Mouse (Mus musculus) layer of hippocampus, adult 18-20 months (tissue): ENCODE measurements around the gene Rnf123. TPM values are rescaled to one million over a fixed set of nuclear protein-coding genes. Genes with fewer than 3 reads are reported as not detected.
"Not testable (repeated sequence)": the region's sequence is repeated elsewhere in the genome, so short reads cannot be mapped to it uniquely, and the experiment has no call there.

Source experiments
- DNase-seq, 2 experiments: peaks; one replicate each; pipeline ENCODE4 v3.0.0; 2022; ENCODE audit warnings: low spot score in 2 of 2
- microRNA-seq, 2 experiments: library from miRNA; unstranded; fragments of <30 nt; microRNA quantifications; one replicate each; pipeline ENCODE4 v1.2.0; 2021
- total RNA-seq, 2 experiments: library from RNA; stranded (reverse); gene quantifications; 2 replicates each; pipeline ENCODE4 v1.2.3; 2021

Gene Rnf123
- total RNA-seq, 2 experiments from 2014 or later: 87.8 to 104 TPM

GRCm38 (mm10) chr9:108044751-108045492 is 38.2 kb downstream of the Rnf123 start:
- DNase-seq: no peak

- DNase-seq: no peak
Measured at GRCm38 (mm10) chr9:108035331-108036156, 47.6 kb downstream of the Rnf123 start.

GRCm38 (mm10) chr9:108032126-108032525 is 51.0 kb downstream of the Rnf123 start:
- DNase-seq: no peak

GRCm38 (mm10) chr9:108027867-108028266 is 55.3 kb downstream of the Rnf123 start:
- DNase-seq: no peak

GRCm38 (mm10) chr9:108026584-108026983 is 56.6 kb downstream of the Rnf123 start:
- no peak for DNase-seq

GRCm38 (mm10) chr9:108023216-108023615 is 59.9 kb downstream of the Rnf123 start:
- no peak for DNase-seq

- DNase-seq: no peak
Measured at GRCm38 (mm10) chr9:108020741-108021140, 62.4 kb downstream of the Rnf123 start.

GRCm38 (mm10) chr9:108017127-108017526 is 66.0 kb downstream of the Rnf123 start:
- no peak for DNase-seq

GRCm38 (mm10) chr9:108013577-108013976 is 69.6 kb downstream of the Rnf123 start:
- not testable (repeated sequence) for DNase-seq

GRCm38 (mm10) chr9:108010385-108010784 is 72.8 kb downstream of the Rnf123 start:
- no peak for DNase-seq

GRCm38 (mm10) chr9:108008041-108008440 is 75.1 kb downstream of the Rnf123 start:
- DNase-seq: no peak

GRCm38 (mm10) chr9:108003531-108003890 is 79.6 kb downstream of the Rnf123 start:
- DNase-seq: peak in 1 of 2 experiments; percentile 25

- DNase-seq: no peak
Measured at GRCm38 (mm10) chr9:108002778-108003530, 80.2 kb downstream of the Rnf123 start.

GRCm38 (mm10) chr9:108001922-108002770 is 81.0 kb downstream of the Rnf123 start, which contains the start of gene Ip6k1:
Gene Ip6k1, plus strand, starts transcription at chr9:108002501.
- DNase-seq: peak; percentile 100

Small RNAs within 50 kb of the gene (microRNA-seq; reads per million reads assigned to microRNA genes)
- 0 reads per million in 2 experiments for gene Gm47303
- 0 reads per million in 2 experiments for gene Mir7088

Other genes with a start within 250 kb of the Rnf123 start
- 10 to 100 TPM; 52.3 to 59.6 TPM for gene Rbm6, start 210.1 kb downstream of the Rnf123 start, total RNA-seq
- gene Mon1a, start 195.2 kb downstream of the Rnf123 start, total RNA-seq: 10 to 100 TPM; 25.9 to 27.4 TPM
- 1 to 10 TPM; 1.9 TPM for gene Mst1r, start 176.5 kb downstream of the Rnf123 start, total RNA-seq
- gene Actl11, start 154.9 kb downstream of the Rnf123 start, total RNA-seq: not detected
- gene Camkv, start 147.7 kb downstream of the Rnf123 start, total RNA-seq: 100 to 1,000 TPM; 554 to 575 TPM
- gene Traip, start 133.2 kb downstream of the Rnf123 start, total RNA-seq: 10 to 100 TPM; 17.1 to 18.9 TPM
- 1 to 10 TPM; 5.1 to 5.9 TPM for gene Uba7, start 107.8 kb downstream of the Rnf123 start, total RNA-seq
- gene Gm20661, start 100.3 kb downstream of the Rnf123 start, total RNA-seq: 1 to 10 TPM; 2.0 TPM
- 10 to 100 TPM; 10.7 to 14.7 TPM for gene Inka1, start 97.5 kb downstream of the Rnf123 start, total RNA-seq
- 1 to 10 TPM; 4.4 to 6.9 TPM for gene Cdhr4, start 90.8 kb downstream of the Rnf123 start, total RNA-seq
- 1 to 10 TPM; 2.5 to 5.5 TPM for gene Gm20662, start 87.0 kb downstream of the Rnf123 start, total RNA-seq
- gene Ip6k1, start 80.8 kb downstream of the Rnf123 start, total RNA-seq: 100 to 1,000 TPM; 241 to 243 TPM
- gene Gmppb, start 34.1 kb downstream of the Rnf123 start, total RNA-seq: 10 to 100 TPM; 15.5 to 17.2 TPM
- 1 to 10 TPM; 2.3 to 2.5 TPM for gene Amigo3, start 30.2 kb downstream of the Rnf123 start, total RNA-seq
- not detected for gene Mst1, start 2.9 kb downstream of the Rnf123 start, total RNA-seq
- 10 to 100 TPM; 27.0 to 35.7 TPM for gene Apeh, start 11.3 kb upstream of the Rnf123 start, total RNA-seq
- gene Bsn, start 107.0 kb upstream of the Rnf123 start, total RNA-seq: 100 to 1,000 TPM; 228 to 231 TPM
- 10 to 100 TPM; 73.4 to 75.4 TPM for gene Dag1, start 180.6 kb upstream of the Rnf123 start, total RNA-seq
- gene Nicn1, start 207.1 kb upstream of the Rnf123 start, total RNA-seq: 100 to 1,000 TPM; 114 to 116 TPM
- 10 to 100 TPM; 30.2 to 33.0 TPM for gene Amt, start 213.5 kb upstream of the Rnf123 start, total RNA-seq
- gene Rhoa, start 222.8 kb upstream of the Rnf123 start, total RNA-seq: 100 to 1,000 TPM; 163 to 172 TPM
- 10 to 100 TPM; 29.9 to 31.3 TPM for gene Tcta, start 222.8 kb upstream of the Rnf123 start, total RNA-seq